Mouse (Mus musculus) myocyte (in vitro differentiated cells): Measurements from ENCODE around the gene Gid8. TPM values are rescaled to one million over a fixed set of nuclear protein-coding genes. Genes with fewer than 3 reads are reported as not detected.

Experiments
- H3K27me3 ChIP-seq: one replicate; pipeline ENCODE4 v1.6.1; 2011; ENCODE audit not compliant: control insufficient read depth, insufficient read depth, insufficient read length
- H3K36me3 ChIP-seq: one replicate; pipeline ENCODE4 v1.6.1; 2011; ENCODE audit not compliant: control insufficient read depth, insufficient read depth
- H3K4me2 ChIP-seq: one replicate; pipeline ENCODE4 v1.6.1; 2011; ENCODE audit warnings: low read depth, control low read depth
- H3K4me3 ChIP-seq: one replicate; pipeline ENCODE4 v1.5.1; 2011; ENCODE audit warnings: mild to moderate bottlenecking, control low read depth, moderate library complexity
- H3K79me2 ChIP-seq: one replicate; pipeline ENCODE4 v1.6.1; 2011; ENCODE audit not compliant: control insufficient read depth, insufficient read depth
- H3ac ChIP-seq: one replicate; pipeline ENCODE4 v1.6.1; 2011; ENCODE audit not compliant: control insufficient read depth, insufficient read length
- CEBPB ChIP-seq: IDR thresholded peaks from 2 replicates; pipeline ENCODE4 v1.6.1; 2011; ENCODE audit warnings: mild to moderate bottlenecking, moderate library complexity; ENCODE audit not compliant: poor library complexity, insufficient read depth, severe bottlenecking
- E2F4 ChIP-seq: IDR thresholded peaks from one replicate; pipeline ENCODE4 v1.6.1; 2011; ENCODE audit warnings: mild to moderate bottlenecking, control low read depth, moderate library complexity; ENCODE audit not compliant: insufficient read depth
- MAX ChIP-seq: IDR thresholded peaks from one replicate; pipeline ENCODE4 v1.6.1; 2011; ENCODE audit warnings: low read depth, mild to moderate bottlenecking, control low read depth
- MYOD1 ChIP-seq, 3 experiments: IDR thresholded peaks; one replicate each; pipeline ENCODE4 v1.6.1; 2011; ENCODE audit warnings: control low read depth in 2 of 3, low read depth in 2 of 3, mild to moderate bottlenecking in 2 of 3, moderate library complexity in 1 of 3; ENCODE audit not compliant: insufficient read length in 2 of 3, control insufficient read depth in 1 of 3
- MYOG ChIP-seq, 3 experiments: IDR thresholded peaks; one replicate each; pipeline ENCODE4 v1.6.1; 2011; ENCODE audit warnings: control low read depth in 2 of 3, low read depth in 2 of 3, mild to moderate bottlenecking in 2 of 3; ENCODE audit not compliant: insufficient read length in 2 of 3, control insufficient read depth in 1 of 3, insufficient read depth in 1 of 3
- POLR2A ChIP-seq: IDR thresholded peaks from one replicate; pipeline ENCODE4 v1.6.1; 2011; ENCODE audit warnings: low read depth, mild to moderate bottlenecking, control low read depth, moderate library complexity; ENCODE audit not compliant: insufficient read length
- POLR2AphosphoS2 ChIP-seq: IDR thresholded peaks from one replicate; pipeline ENCODE4 v1.6.1; 2011; ENCODE audit warnings: low read depth, control low read depth; ENCODE audit not compliant: insufficient read length
- REST ChIP-seq: IDR thresholded peaks from one replicate; pipeline ENCODE4 v1.6.1; 2011; ENCODE audit warnings: mild to moderate bottlenecking, control low read depth, moderate library complexity; ENCODE audit not compliant: insufficient read depth, insufficient read length
- SRF ChIP-seq: IDR thresholded peaks from one replicate; pipeline ENCODE4 v1.6.1; 2011; ENCODE audit warnings: low read depth; ENCODE audit not compliant: control insufficient read depth, insufficient read length
- TCF12 ChIP-seq: IDR thresholded peaks from one replicate; pipeline ENCODE4 v1.6.1; 2011; ENCODE audit warnings: mild to moderate bottlenecking, control low read depth; ENCODE audit not compliant: poor library complexity, insufficient read depth, severe bottlenecking
- TCF3 ChIP-seq: IDR thresholded peaks from one replicate; pipeline ENCODE4 v1.6.1; 2011; ENCODE audit warnings: low read depth, control low read depth; ENCODE audit not compliant: insufficient read length
- USF1 ChIP-seq: IDR thresholded peaks from one replicate; pipeline ENCODE4 v1.6.1; 2011; ENCODE audit warnings: low read depth, mild to moderate bottlenecking, control low read depth, moderate library complexity
- polyA plus RNA-seq: library from polyadenylated mRNA; unstranded; fragments of >200 nt; fragmentation: generic; extraction: Trizol; gene quantifications from one replicate; pipeline ENCODE4 v1.2.1, GENCODE M21; 2012; ENCODE audit warnings: missing spikeins

Gene Gid8
- polyA plus RNA-seq, 1 experiment, result 44.9 TPM

GRCm38 (mm10) chr2:180726658-180727442 lies 16.9 kb downstream of the Gid8 start:
- no peak overlapping the region for H3ac ChIP-seq
- H3K4me3 ChIP-seq, result no peak overlapping the region
- H3K79me2 ChIP-seq, result no peaks in the 10 kb centered on the region
- TF ChIP-seq SRF, result no peak
- no peak for TF ChIP-seq USF1
- TF ChIP-seq POLR2A, result no peak
- TF ChIP-seq CEBPB, result no peak
- no peak for TF ChIP-seq MAX
- H3K36me3 ChIP-seq, result peaks cover 14% of the 10 kb centered on the region
- peaks cover 9% of the 10 kb centered on the region for H3K27me3 ChIP-seq
- H3K4me2 ChIP-seq, result no peak overlapping the region

- H3K4me3 ChIP-seq, result no peak overlapping the region
- peaks cover 17% of the 10 kb centered on the region for H3K27me3 ChIP-seq
- no peak overlapping the region for H3ac ChIP-seq
- peaks cover 9% of the 10 kb centered on the region for H3K36me3 ChIP-seq
- no peaks in the 10 kb centered on the region for H3K79me2 ChIP-seq
- TF ChIP-seq E2F4, result no peak
- TF ChIP-seq TCF12, result no peak
- TF ChIP-seq MYOD1 (IDR thresholded peaks at IDR 0.05; ENCODE audit: control insufficient read depth in 1 of 3, insufficient read length in 2 of 3, low read depth in 2 of 3), result no peak
- TF ChIP-seq POLR2AphosphoS2, result no peak
- TF ChIP-seq USF1, result no peak
- TF ChIP-seq REST, result no peak
- no peak for TF ChIP-seq POLR2A
- no peak for TF ChIP-seq MYOG (IDR thresholded peaks at IDR 0.05; ENCODE audit: control insufficient read depth in 1 of 3, insufficient read depth in 1 of 3, insufficient read length in 2 of 3, low read depth in 2 of 3)
- no peak for TF ChIP-seq MAX
- no peak for TF ChIP-seq CEBPB
- no peak overlapping the region for H3K4me2 ChIP-seq
Observed at GRCm38 (mm10) chr2:180727613-180728021, 17.7 kb downstream of the Gid8 start.

DNA sequence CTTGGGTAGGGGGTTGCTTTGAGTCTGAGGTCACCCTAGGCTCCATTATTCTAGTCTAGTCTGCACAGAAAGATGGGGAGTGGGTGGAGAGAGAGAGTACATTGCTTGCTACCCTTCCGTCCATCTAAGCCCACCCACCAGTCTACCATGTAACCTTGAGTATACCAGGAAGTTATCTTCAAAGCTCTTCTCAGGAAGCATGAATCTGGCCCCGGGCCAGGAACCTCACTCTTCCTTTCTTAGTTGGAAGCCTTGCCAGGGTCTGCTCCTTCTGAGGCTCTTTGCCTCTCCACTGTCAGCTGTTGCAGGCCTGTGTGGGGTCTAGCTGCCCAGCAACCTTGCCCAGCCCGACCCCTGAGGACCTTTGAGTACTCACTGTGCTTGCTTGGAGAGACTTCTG lies 21.1 kb downstream of the Gid8 start:
- no peak overlapping the region for H3K4me3 ChIP-seq
- H3K27me3 ChIP-seq, result peaks cover 45% of the 10 kb centered on the region
- TF ChIP-seq SRF (no peak), POLR2AphosphoS2 (no peak), E2F4 (no peak), CEBPB (no peak), MYOG (IDR thresholded peaks at IDR 0.05; ENCODE audit: control insufficient read depth in 1 of 3, insufficient read depth in 1 of 3, insufficient read length in 2 of 3, low read depth in 2 of 3) (no peak), POLR2A (no peak), MAX (no peak)
- H3K36me3 ChIP-seq, result no peaks in the 10 kb centered on the region
- no peak overlapping the region for H3K4me2 ChIP-seq
- H3ac ChIP-seq, result no peak overlapping the region
- H3K79me2 ChIP-seq, result no peaks in the 10 kb centered on the region

- Histone ChIP-seq H3K27me3 (peaks cover 54% of the 10 kb centered on the region), H3ac (no peak overlapping the region), H3K4me2 (no peak overlapping the region), H3K36me3 (no peaks in the 10 kb centered on the region), H3K79me2 (no peaks in the 10 kb centered on the region), H3K4me3 (no peak overlapping the region)
- TF ChIP-seq USF1 (no peak), MYOD1 (IDR thresholded peaks at IDR 0.05; ENCODE audit: control insufficient read depth in 1 of 3, insufficient read length in 2 of 3, low read depth in 2 of 3) (no peak), TCF3 (no peak), TCF12 (no peak), E2F4 (no peak), POLR2AphosphoS2 (no peak), MAX (no peak), CEBPB (no peak)
Observed at GRCm38 (mm10) chr2:180731984-180732383, 22.1 kb downstream of the Gid8 start.

DNA sequence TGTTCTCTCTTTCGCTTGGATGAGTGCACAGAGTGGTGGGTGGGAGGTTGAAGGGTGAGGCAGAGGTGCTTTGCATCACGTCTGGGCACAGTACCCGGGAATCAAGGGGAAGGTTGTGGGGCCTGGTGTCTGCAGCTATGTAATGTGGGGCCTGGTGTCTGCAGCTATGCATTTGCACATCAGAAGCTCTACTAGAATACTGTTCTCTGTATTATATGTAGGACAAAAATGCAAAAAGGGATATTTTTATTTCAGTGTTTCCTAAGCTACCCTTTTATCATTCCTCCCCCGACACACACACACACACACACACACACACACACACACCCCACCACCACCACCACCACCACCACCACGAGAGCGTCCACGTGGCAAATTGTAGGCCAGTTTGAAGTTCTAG lies 25.3 kb downstream of the Gid8 start:
- no peaks in the 10 kb centered on the region for H3K36me3 ChIP-seq
- H3K4me2 ChIP-seq, result no peak overlapping the region
- H3K4me3 ChIP-seq, result no peak overlapping the region
- no peak overlapping the region for H3ac ChIP-seq
- no peaks in the 10 kb centered on the region for H3K79me2 ChIP-seq
- TF ChIP-seq MYOD1 (IDR thresholded peaks at IDR 0.05; ENCODE audit: control insufficient read depth in 1 of 3, insufficient read length in 2 of 3, low read depth in 2 of 3) (no peak), MAX (no peak), POLR2AphosphoS2 (no peak), POLR2A (no peak), E2F4 (no peak), USF1 (no peak), SRF (no peak), MYOG (IDR thresholded peaks at IDR 0.05; ENCODE audit: control insufficient read depth in 1 of 3, insufficient read depth in 1 of 3, insufficient read length in 2 of 3, low read depth in 2 of 3) (no peak), REST (no peak), CEBPB (no peak), TCF12 (no peak)
- H3K27me3 ChIP-seq, result peaks cover 71% of the 10 kb centered on the region
